Mouse (Mus musculus) midbrain, embryonic 11.5 days (tissue): ENCODE measurements around the gene Ccdc57. TPM values are rescaled to one million over a fixed set of nuclear protein-coding genes. Genes with fewer than 3 reads are reported as not detected.
"Not testable (repeated sequence)": the region's sequence is repeated elsewhere in the genome, so short reads cannot be mapped to it uniquely, and the experiment has no call there.

Experiments
- ATAC-seq: fragments of 200-750 bp; cut with Nextera tagmentation; 2 replicates; pipeline ENCODE4 v1.8.0; 2017; ENCODE audit warnings: moderate TSS enrichment, moderate library complexity; ENCODE audit not compliant: low FRiP score
- DNase-seq: peaks from one replicate; pipeline ENCODE4 v3.0.0; 2015; ENCODE audit warnings: low spot score; ENCODE audit errors: missing footprints
- H3K27ac ChIP-seq: fragments of 300-500 bp; sonication (generic); 2 replicates; pipeline ENCODE4 v1.5.1; 2014; ENCODE audit warnings: low read depth, low read length
- H3K27me3 ChIP-seq: fragments of 300-500 bp; sonication (generic); 2 replicates; pipeline ENCODE4 v1.6.1; 2014; ENCODE audit warnings: mild to moderate bottlenecking, low read length, moderate library complexity, mixed read lengths; ENCODE audit not compliant: control insufficient read depth, insufficient read depth
- H3K36me3 ChIP-seq: fragments of 300-500 bp; sonication (generic); 2 replicates; pipeline ENCODE4 v1.6.1; 2014; ENCODE audit warnings: mild to moderate bottlenecking, low read length, moderate library complexity, mixed read lengths; ENCODE audit not compliant: control insufficient read depth, insufficient read depth
- H3K4me1 ChIP-seq: fragments of 300-500 bp; sonication (generic); 2 replicates; pipeline ENCODE4 v1.6.1; 2014; ENCODE audit warnings: low read length; ENCODE audit not compliant: control insufficient read depth, insufficient read depth
- H3K4me2 ChIP-seq: fragments of 300-500 bp; sonication (generic); 2 replicates; pipeline ENCODE4 v1.6.1; 2014; ENCODE audit warnings: mild to moderate bottlenecking, moderate library complexity
- H3K4me3 ChIP-seq: fragments of 300-500 bp; sonication (generic); 2 replicates; pipeline ENCODE4 v1.5.1; 2014; ENCODE audit warnings: low read depth, low read length
- H3K9ac ChIP-seq: fragments of 300-500 bp; sonication (generic); 2 replicates; pipeline ENCODE4 v1.6.1; 2014; ENCODE audit warnings: low read length
- H3K9me3 ChIP-seq: fragments of 300-500 bp; sonication (generic); 2 replicates; pipeline ENCODE4 v1.6.1; 2016; ENCODE audit warnings: low read length; ENCODE audit not compliant: control insufficient read depth
- WGBS: fragments of 180-500 bp; shearing (Covaris S2); extraction: QIAGEN DNeasy Blood & Tissue Kit; methylation state at CpG from one replicate; pipeline ENCODE4 v1.1.7; 2014; 5-methylcytosine and 5-hydroxymethylcytosine counted together
- polyA plus RNA-seq: library from polyadenylated mRNA; unstranded; fragments of >200 nt; fragmentation: Nextera tagmentation; extraction: Ambion mirVana; gene quantifications from 2 replicates; pipeline ENCODE4 v1.2.1, GENCODE M21; 2014

Gene Ccdc57
- polyA plus RNA-seq, 1 experiment from 2014 or later = 4.3 TPM

DNA sequence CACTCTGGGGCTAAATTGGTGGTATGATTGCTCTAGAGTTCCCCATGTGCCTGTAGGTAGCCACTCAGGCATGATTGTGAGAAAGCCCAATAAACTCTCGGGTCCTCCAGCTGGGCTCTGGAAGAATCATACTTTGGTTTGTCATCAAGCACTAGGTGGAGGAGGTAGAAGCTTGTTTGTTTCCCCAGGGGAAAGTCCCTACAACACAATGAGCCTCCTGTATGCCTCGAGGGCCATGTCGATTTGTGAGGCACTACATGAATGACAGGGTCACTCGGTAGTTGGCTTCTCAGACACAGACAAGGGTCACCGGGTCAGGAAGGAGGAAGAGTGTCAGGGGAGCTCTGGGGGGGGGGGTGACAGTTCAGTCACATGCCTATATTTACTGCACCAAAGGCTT is 46.2 kb downstream of the Ccdc57 start:
- Histone ChIP-seq H3K4me3 (no peak overlapping the region), H3K9ac (no peak overlapping the region), H3K4me2 (no peak overlapping the region), H3K27me3 (no peaks in the 10 kb centered on the region), H3K9me3 (peaks cover 5% of the 10 kb centered on the region; the same call in 1 of the 2 replicates), H3K4me1 (no peaks in the 10 kb centered on the region), H3K36me3 (no peaks in the 10 kb centered on the region; the same call in 1 of the 2 replicates), H3K27ac (no peak overlapping the region)
- no peak for ATAC-seq
- peak; percentile 35 for DNase-seq
- WGBS = 80% methylated on average over 5 of the region's 5 CpGs

DNA sequence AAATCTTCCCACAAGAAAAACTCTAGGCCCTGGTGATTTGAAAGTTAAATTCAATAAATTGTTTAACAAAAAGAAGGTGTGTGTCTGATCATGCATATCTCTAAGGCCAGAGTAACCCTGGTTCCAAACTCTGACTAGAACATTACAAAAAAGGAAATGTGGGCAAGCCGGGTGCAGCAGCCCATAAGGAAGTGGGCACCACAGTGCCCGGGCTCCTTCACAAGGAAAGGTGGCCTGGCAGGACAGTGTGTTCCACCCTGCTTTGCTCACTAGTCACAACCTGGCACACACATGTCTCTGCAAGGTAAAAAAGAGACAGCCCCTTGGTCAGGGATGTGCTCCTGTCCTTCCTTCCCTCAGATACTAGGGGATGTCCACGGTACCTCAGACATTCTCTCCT is 49.1 kb downstream of the Ccdc57 start:
- no peak overlapping the region for H3K4me2 ChIP-seq
- DNase-seq (no peak), ATAC-seq (no peak)
- no peaks in the 10 kb centered on the region for H3K27me3 ChIP-seq
- H3K4me3 ChIP-seq = no peak overlapping the region
- H3K36me3 ChIP-seq = no peaks in the 10 kb centered on the region
- no peak overlapping the region for H3K27ac ChIP-seq
- no peak overlapping the region for H3K9ac ChIP-seq
- H3K9me3 ChIP-seq = peaks cover 5% of the 10 kb centered on the region; the same call in 1 of the 2 replicates
- 91% methylated on average over 3 of the region's 3 CpGs for WGBS
- no peaks in the 10 kb centered on the region for H3K4me1 ChIP-seq

DNA sequence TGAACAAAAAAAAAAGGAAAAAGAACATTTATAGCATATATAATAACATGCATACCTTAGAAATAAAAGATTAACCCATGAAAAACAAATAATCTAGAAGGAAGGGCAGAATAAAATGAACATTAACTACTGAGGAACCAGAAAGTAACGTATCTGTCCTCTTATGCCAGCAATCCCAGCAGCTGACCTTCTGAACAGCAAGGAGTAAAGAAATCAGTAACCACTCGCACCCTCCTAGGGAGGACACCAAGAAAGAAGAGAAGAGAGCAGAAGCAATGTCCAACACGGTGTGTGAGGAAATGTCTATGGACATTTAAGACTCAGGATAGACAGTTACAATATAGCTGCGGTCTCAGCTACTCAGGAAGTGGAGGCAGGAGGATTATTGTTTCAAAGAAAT is 49.7 kb downstream of the Ccdc57 start:
- 87% methylated on average over 4 of the region's 4 CpGs for WGBS
- no peak for DNase-seq
- H3K36me3 ChIP-seq = no peaks in the 10 kb centered on the region

DNA sequence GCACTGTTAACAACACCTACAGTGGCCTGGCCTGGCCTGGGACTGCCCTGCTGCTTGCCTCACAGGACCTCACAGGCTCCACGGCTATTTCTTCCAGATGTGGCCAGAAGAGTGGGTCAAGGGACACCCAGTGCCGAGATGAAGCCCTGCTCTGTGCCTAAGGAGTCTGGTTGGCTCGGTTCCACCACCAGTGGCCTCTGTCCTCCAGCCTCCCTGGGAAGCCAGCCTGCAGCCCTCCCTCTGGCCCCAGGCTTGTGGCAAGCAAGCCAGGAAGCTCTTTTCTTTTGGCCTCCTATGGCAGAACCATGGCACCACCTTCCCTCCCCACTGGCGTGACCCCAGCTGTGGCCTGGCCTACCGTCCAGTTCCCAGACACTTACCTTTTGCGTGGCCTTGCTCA is 59.5 kb downstream of the Ccdc57 start:
- Histone ChIP-seq H3K9ac (no peak overlapping the region), H3K9me3 (no peaks in the 10 kb centered on the region), H3K4me1 (no peaks in the 10 kb centered on the region), H3K4me3 (no peak overlapping the region), H3K27me3 (no peaks in the 10 kb centered on the region), H3K4me2 (no peak overlapping the region), H3K27ac (no peak overlapping the region), H3K36me3 (no peaks in the 10 kb centered on the region)
- DNase-seq (no peak), ATAC-seq (no peak)
- WGBS = 87% methylated on average over 6 of the region's 6 CpGs

More for the DNA sequence above, 49.7 kb downstream of the Ccdc57 start:
- no peak for ATAC-seq
- Histone ChIP-seq H3K27me3 (no peaks in the 10 kb centered on the region), H3K4me3 (no peak overlapping the region), H3K9ac (no peak overlapping the region), H3K27ac (no peak overlapping the region), H3K4me1 (no peaks in the 10 kb centered on the region), H3K9me3 (peaks cover 5% of the 10 kb centered on the region; the same call in 1 of the 2 replicates), H3K4me2 (no peak overlapping the region)

DNA sequence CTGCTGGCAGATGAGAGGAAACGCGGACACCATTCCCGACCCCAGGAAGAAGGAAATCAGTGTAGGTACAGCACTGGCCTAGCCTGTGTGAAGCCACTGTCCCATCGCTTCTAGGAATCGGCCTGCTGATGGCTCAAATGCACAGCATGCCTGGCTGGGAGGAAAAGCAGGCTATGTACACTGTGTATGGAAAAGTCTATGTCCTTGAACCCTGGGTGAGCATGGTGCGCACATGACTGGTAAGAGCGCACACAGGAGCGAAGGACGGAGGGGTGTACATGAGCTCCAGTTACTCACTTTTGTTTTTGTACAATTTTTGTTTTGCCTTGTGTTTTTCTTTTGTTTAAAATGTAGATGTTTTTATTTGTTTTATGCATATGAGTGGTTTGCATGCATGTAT is 61.2 kb downstream of the Ccdc57 start:
- H3K27ac ChIP-seq = no peak overlapping the region
- H3K4me3 ChIP-seq = no peak overlapping the region
- DNase-seq = no peak
- H3K36me3 ChIP-seq = no peaks in the 10 kb centered on the region
- H3K4me2 ChIP-seq = no peak overlapping the region
- no peaks in the 10 kb centered on the region for H3K27me3 ChIP-seq
- ATAC-seq = no peak
- no peaks in the 10 kb centered on the region for H3K4me1 ChIP-seq
- H3K9me3 ChIP-seq = no peaks in the 10 kb centered on the region
- WGBS = 95% methylated on average over 9 of the region's 9 CpGs
- H3K9ac ChIP-seq = no peak overlapping the region

DNA sequence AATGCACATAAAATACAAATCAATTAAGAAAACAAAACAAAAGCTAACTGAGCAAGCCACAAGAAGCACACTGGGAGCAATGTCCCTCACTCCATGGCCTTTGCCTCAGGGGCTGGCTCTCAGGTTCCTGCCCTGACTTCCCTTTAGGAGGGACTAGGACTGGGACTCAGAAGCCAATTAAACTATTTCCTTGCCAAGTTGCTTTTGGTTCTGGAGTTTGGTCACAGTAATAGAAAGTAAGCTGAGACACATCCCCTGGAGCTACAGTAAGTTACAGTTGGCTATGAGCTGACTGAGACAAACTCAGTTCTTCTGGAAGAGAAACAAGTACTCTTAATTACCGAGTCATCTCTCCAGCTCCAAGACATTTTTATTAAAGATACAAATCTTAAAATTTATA is 66.9 kb downstream of the Ccdc57 start:
- Histone ChIP-seq H3K4me3 (no peak overlapping the region), H3K27ac (no peak overlapping the region), H3K9ac (no peak overlapping the region), H3K9me3 (no peaks in the 10 kb centered on the region), H3K4me2 (no peak overlapping the region), H3K27me3 (no peaks in the 10 kb centered on the region), H3K4me1 (no peaks in the 10 kb centered on the region), H3K36me3 (no peaks in the 10 kb centered on the region)
- WGBS = 93% methylated on average over 1 of the region's 1 CpGs
- ATAC-seq = no peak
- DNase-seq = no peak

DNA sequence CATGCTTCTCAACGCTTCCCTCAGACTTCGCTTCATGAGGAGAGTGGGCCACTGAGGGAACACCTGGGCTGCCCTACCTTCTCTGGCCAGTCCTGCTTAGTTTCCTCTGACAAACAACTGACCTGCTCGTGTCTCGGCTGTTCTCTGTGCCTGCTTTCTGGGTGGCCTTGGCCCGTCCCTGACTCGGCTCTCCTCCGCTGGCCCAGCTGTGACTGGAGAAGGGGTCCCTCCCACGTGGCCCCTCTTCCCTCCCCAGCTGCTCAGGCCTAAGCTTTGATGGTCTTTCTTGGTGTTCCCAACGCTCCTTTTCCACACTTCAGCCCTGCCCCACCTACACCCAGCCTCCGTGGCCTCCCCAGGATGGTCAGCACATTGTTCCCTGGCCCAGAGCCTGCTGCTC is 69.9 kb downstream of the Ccdc57 start:
- Histone ChIP-seq H3K4me2 (no peak overlapping the region), H3K9me3 (no peaks in the 10 kb centered on the region), H3K4me1 (no peaks in the 10 kb centered on the region), H3K36me3 (no peaks in the 10 kb centered on the region), H3K9ac (no peak overlapping the region), H3K27ac (no peak overlapping the region), H3K4me3 (no peak overlapping the region), H3K27me3 (no peaks in the 10 kb centered on the region)
- DNase-seq (no peak), ATAC-seq (no peak)
- WGBS = 81% methylated on average over 10 of the region's 10 CpGs

DNA sequence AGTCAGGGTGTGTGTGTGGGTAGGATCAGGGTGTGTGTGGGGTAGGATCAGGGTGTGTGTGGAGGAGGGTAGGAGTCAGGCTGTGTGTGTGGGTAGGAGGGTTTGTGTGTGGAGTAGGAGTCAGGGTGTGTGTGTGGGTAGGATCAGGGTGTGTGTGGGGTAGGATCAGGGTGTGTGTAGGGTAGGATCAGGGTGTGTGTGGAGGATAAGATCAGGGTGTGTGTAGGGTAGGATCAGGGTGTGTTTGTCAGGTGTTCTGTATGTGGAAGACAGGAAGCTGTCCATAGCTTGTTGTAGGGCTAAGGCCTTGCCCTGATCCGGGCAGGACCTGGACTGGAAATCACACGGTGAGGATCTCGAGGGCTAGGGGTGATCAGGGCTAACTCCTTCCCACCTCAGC is 76.7 kb downstream of the Ccdc57 start:
- not testable (repeated sequence) for H3K27me3 ChIP-seq, DNase-seq
- 100% methylated on average over 3 of the region's 3 CpGs for WGBS

DNA sequence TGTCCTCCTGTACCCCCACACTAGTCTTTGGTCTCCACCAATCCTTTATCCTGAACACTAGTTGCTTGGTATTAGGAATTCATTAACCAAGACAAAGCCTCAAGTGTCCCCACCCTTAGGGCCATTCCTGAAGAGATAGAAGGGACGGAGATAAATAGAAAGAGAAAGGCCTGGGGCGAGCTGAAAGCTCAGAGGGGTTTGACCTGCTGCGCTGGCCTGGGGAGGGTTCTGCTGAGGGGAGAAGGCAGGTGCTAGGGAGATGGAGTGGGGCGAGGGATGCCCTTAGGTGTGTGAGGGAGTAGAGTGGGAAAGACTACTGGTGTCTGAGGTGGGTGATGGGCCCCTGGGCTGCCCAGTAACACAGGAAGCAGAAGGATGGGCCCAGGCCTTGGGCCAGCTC is 78.9 kb downstream of the Ccdc57 start:
- Histone ChIP-seq H3K4me3 (no peak overlapping the region), H3K4me1 (no peaks in the 10 kb centered on the region), H3K9ac (no peak overlapping the region), H3K27me3 (no peaks in the 10 kb centered on the region), H3K9me3 (no peaks in the 10 kb centered on the region), H3K4me2 (no peak overlapping the region), H3K36me3 (0 out of 2 replicates have a peak, but pooled peaks cover 2% of the 10 kb centered on the region), H3K27ac (no peak overlapping the region)
- DNase-seq = no peak
- 75% methylated on average over 4 of the region's 4 CpGs for WGBS
- ATAC-seq = no peak

More for the DNA sequence above, 76.7 kb downstream of the Ccdc57 start:
- H3K4me2 ChIP-seq, H3K4me3 ChIP-seq, H3K9me3 ChIP-seq, H3K36me3 ChIP-seq, H3K27ac ChIP-seq, ATAC-seq, H3K9ac ChIP-seq, H3K4me1 ChIP-seq: not testable (repeated sequence)

DNA sequence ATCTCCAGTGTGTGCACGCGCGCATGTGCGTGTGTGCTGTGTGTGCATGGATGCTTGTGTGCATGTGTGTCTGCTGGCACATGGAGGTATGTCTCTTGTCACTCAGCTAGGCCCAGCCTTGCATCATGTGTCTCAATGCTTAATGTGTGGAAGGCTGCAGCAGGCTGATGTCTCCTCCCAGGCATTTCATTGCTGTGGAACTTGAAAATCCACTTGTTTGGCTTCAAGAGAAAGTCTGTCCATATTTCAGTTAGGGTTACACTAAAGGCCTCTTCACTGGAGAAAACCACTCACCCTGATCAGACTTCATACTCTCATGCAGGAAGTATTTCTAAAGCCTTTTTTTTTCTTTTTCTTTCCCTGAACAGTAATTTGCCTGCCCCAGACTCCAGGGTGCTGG is 79.5 kb downstream of the Ccdc57 start:
- Histone ChIP-seq H3K4me1 (no peaks in the 10 kb centered on the region), H3K27me3 (no peaks in the 10 kb centered on the region), H3K36me3 (0 out of 2 replicates have a peak, but pooled peaks cover 2% of the 10 kb centered on the region), H3K27ac (no peak overlapping the region), H3K4me3 (no peak overlapping the region), H3K9me3 (no peaks in the 10 kb centered on the region), H3K4me2 (no peak overlapping the region), H3K9ac (no peak overlapping the region)
- 99% methylated on average over 4 of the region's 4 CpGs for WGBS
- no peak for ATAC-seq
- no peak for DNase-seq
